Mouse (Mus musculus): Measurements from ENCODE around the gene Cldn10. TPM values are rescaled to one million over a fixed set of nuclear protein-coding genes. Genes with fewer than 3 reads are reported as not detected.
A peak's percentile ranks its signal among the peaks of the same experiment; 100 is the strongest.

Gene Cldn10
- polyA plus RNA-seq, 1 experiment = 40.1 TPM

GRCm38 (mm10) chr14:118827283-118827904 is 39.7 kb downstream of the Cldn10 start:
- no peak for DNase-seq (ENCODE audit: low read depth)

DNA sequence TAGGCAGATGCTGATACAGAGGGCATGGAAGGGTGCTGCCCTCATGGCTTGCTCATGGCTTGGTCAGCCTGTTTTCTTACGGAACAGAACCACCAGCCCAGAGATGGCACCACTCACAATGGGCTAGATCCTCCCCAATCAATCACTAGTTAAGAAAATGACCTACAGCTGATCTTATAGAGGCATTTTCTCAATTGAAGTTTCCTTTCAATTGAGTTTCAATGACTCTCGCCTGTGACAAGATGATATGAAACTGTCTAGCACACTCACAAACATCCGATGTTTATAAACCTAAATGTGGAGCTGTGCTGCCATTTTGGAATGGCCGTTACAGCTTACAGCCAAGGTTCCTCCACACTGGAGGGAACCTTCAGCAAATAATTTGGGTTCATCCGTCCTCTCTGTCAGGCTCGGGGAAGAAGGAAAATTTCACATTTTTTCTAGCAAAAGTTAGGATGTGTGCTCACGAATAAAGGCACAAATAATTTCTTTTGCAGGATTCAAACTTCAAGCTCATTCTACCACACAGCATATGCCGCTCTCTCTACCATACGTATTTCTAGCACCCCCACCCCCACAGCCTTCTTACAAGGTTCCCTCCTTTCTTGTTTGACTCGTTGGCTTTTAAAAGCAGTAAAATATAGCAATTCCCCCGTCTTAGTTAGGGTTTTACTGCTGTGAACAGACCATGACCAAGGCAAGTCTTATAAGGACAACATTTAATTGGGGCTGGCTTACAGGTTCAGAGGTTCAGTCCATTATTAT is 41.8 kb downstream of the Cldn10 start:
- no peak for DNase-seq (ENCODE audit: low read depth)

DNA sequence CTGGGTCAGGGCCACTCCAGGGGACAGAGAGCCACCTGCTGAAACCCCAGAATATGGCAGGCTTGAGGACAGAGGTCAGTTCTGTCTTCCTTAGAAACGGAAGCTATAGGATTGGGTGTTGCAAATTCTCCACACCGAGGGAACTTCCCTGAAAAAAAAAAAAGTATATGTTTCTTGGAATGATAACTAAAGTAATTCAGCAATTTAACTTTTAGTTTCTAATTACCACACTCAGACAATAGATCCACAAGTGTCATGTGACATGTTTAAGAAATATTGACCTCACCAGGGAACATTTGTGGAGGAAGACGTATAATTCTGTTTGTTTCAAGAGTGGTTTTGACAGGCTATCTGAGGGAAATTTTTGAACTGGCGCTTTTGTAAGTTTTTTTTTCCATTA is 43.9 kb downstream of the Cldn10 start:
- DNase-seq (ENCODE audit: low read depth) = no peak

DNA sequence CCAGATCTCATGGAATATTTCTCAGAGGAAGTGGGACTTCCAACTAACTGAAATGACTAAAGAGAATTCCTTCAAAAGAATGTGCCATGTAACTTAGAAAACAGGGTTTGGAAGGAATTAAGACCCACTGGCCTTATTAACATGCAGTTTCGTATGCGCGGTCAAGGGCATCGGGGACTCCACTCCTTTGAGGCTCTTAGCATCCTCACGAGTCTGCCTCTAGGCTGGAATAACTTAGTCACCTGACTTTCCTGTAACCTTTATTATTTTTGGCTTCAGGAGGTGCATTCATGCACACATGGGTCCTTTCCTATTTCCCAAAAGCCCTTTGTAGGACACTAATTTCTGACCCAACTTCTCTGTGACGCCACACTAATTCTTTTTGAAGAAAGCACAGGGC is 45.5 kb downstream of the Cldn10 start:
- no peak for DNase-seq (ENCODE audit: low read depth)

DNA sequence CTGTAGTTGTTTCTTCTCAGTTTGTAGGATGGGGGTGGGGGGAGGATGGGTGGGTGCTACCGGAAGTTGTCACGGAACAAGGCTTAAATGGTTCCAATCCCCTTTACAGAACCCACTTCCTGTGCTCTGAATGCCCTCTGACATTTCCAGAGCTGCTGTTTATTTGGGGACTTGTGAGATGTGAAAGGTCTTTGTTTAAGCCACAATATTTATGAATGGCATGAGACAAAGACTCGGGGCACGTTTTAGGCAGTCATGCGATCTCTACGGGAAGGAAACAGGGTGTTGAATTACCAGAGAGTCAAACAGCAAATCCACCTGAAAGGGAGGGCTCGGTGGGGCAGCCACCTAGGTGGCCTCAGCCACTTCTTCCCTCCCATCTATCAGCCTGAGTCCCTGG is 46.6 kb downstream of the Cldn10 start:
- no peak for DNase-seq (ENCODE audit: low read depth)

DNA sequence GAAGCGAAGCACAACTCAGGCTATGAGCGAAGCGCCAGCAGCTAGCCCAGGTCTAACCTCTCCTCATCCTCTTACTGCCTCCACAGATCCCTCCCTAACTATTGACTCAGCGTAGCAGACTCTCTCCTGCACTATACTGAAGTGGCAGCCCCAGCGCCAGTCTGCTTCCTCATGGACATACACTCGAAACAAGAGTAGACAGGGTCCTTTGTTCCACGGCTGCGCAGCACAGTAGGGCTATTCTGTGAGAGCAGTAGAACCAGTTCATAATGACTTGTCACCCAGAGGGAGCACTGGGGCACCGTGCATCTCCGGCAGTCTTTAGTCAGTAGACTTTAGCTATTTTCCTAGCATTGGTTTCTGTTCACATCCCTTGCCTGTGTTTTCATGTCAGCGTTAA is 48.4 kb downstream of the Cldn10 start:
- no peak for DNase-seq (ENCODE audit: low read depth)

DNA sequence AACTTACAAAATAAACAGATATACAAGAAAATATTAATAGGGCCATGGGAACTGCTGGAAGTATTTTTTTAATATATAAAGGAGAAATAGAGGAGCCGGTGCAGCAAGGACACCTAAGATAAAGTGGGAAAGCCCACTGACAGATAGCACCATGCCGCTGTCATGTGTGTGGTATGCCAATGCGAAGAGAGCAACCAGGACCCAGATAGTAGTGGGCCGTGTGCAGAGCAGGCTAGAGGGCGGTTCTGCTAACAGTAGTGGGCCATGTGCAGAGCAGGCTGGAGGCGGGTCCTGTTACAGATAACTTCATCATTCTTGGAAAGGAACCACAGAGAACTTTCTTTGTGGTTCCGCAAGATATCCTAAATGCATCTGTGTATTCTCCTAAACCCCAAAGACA is 49.0 kb downstream of the Cldn10 start:
- no peak for DNase-seq (ENCODE audit: low read depth)

GRCm38 (mm10) chr14:118838556-118839120 is 50.9 kb downstream of the Cldn10 start:
- DNase-seq (ENCODE audit: low read depth) = no peak

GRCm38 (mm10) chr14:118839416-118839815 is 51.7 kb downstream of the Cldn10 start:
- no peak for DNase-seq (ENCODE audit: low read depth)

DNA sequence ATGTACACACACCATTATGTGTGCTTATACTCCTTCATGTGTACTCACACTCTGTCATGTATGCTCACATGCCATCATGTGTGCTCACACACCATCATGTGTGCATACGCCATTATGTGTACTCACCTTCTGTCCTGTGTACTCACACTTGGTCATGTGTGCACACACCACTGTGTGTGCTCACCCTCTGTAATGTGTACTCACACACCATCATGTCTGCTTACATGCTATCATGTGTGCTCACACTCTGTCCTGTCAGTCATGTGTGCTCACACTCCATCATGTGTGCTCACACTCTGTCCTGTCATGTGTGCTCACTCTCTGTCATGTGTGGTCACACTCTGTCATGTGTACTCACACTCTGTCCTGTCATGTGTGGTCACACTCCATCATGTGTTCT is 52.3 kb downstream of the Cldn10 start:
- no peak for DNase-seq (ENCODE audit: low read depth)

DNA sequence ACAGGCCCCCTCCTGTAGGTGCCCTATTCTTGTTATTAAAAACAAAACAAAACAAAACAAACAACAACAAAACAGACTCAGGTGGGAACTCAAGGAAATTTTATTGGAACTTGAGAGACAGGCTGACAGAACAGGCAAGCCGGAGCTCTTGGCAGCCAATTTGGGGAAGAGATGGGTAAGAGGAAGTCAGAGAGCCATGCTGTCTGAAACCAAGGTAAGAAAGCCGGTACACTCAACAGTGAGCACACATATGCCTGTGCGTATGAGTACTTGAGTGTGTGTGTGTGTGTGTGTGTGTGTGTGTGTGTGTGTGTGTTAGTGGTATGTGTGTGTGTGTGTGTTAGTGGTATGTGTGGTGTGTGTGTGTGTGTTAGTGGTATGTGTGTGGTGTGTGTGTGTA is 54.6 kb downstream of the Cldn10 start:
- DNase-seq (ENCODE audit: low read depth) = no peak

DNA sequence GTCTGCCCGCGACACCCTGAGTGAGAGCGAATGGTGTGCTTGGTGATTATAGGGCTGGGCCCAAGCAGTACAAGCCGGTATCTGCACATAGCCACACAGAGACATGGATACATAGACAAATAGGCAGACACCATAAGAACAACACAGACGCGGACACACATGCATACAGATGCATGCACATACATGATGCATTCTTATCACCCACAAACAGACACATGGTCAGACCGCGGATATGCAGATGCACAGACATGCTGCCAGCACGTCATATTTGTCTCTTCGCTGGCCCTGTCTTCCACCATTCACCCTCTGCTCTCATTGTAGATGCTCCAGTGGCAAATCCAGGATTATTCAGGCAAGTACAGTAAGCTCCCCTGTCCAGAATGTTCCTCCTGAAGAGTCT is 59.1 kb downstream of the Cldn10 start:
- no peak for DNase-seq (ENCODE audit: low read depth)

DNA sequence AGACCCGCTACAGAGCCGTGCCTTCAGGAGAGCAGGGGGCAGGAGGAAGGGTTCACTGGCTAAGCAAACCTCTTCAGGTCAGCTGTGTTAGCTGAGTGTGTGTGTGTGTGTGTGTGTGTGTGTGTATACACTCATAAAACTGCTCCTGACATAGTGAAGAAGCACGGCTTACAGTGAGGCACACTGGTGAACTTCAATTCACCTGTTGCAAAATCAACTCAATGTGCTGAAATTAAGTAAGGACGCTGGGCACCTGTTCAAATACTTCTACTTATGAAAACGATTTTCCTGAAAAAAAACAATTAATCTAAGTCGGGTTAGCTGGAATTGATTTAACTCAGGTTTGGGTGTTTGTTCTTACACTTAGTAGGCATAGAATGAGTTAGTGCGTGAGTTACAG is 60.5 kb downstream of the Cldn10 start:
- DNase-seq (ENCODE audit: low read depth) = peak; percentile 58

GRCm38 (mm10) chr14:118850011-118850695 is 62.4 kb downstream of the Cldn10 start:
- no peak for DNase-seq (ENCODE audit: low read depth)

- DNase-seq (ENCODE audit: low read depth) = no peak
Measured at GRCm38 (mm10) chr14:118850696-118851035, 63.0 kb downstream of the Cldn10 start.

DNA sequence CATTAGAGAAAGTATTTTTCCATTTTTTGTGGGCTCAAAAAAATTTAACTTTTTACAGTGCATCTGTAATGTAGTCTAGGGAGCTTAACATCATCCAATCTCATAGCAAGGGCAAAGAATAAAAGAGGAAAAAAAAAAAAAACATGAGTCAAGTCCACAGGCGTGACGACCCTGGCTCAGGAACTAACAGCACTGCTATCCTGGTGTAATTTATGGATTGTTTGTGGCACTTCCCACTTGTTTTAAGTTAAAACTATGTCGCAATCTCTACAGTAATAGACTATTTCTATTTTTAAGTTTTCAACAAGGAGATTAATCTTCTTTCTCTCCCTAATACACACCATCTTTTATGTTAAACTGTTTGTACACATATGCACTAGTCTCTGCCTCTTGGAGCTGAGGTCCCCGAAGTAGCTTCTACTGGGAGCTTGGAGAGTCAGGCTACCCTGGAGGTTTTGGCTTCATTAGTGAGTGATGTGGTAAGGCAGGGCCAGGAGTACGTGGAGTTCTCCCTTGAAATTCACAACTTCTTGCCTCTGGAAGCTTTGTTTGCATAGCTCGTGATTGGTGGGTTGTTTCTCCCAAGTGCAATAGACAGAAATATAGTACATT is 63.9 kb downstream of the Cldn10 start:
- peak; percentile 37 for DNase-seq (ENCODE audit: low read depth)

- DNase-seq (ENCODE audit: low read depth) = no peak
Measured at GRCm38 (mm10) chr14:118854371-118855114, 66.8 kb downstream of the Cldn10 start.

GRCm38 (mm10) chr14:118855141-118855800 is 67.6 kb downstream of the Cldn10 start:
- DNase-seq (ENCODE audit: low read depth) = no peak

- no peak for DNase-seq (ENCODE audit: low read depth)
Measured at GRCm38 (mm10) chr14:118856563-118856962, 68.9 kb downstream of the Cldn10 start.

DNA sequence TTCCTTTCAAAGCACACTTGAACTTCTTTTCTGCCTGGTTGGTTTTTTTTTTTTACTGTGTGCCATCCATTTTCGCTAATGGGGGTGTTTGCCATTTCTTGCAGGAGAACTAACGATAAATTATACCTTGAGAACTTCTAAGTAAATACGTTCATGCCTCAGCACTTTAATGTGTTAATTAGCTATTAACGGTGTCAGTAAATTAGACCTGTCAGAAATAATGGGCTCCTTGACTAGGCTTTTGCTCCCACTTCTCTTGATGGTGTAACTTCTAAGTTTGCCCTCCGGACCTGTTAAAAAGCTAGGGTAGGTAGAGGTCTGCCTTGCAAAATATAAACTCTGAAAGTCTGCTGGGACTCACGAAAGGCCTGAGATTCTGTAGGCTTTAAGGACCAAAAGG is 70.6 kb downstream of the Cldn10 start:
- DNase-seq (ENCODE audit: low read depth) = no peak

- no peak for DNase-seq (ENCODE audit: low read depth)
Measured at GRCm38 (mm10) chr14:118862253-118862652, 74.5 kb downstream of the Cldn10 start.
